Mouse (Mus musculus) CH12.LX (cell line): Measurements from ENCODE around the gene Pex5.

Experiments used
- E2F4 ChIP-seq: IDR thresholded peaks from 2 replicates; pipeline ENCODE4 v1.6.1; 2011; ENCODE audit warnings: low read depth, low read length, improper control_type of control experiment; ENCODE audit not compliant: insufficient replicate concordance
- ETS1 ChIP-seq: conservative IDR thresholded peaks from 2 replicates; pipeline ENCODE4 v1.6.1; 2012; ENCODE audit warnings: low read depth, mild to moderate bottlenecking, inconsistent platforms, low read length, improper control_type of control experiment, moderate library complexity
- HCFC1 ChIP-seq: IDR thresholded peaks from 2 replicates; pipeline ENCODE4 v1.6.1; 2012; ENCODE audit warnings: low read depth, mild to moderate bottlenecking, inconsistent platforms, low read length, improper control_type of control experiment
- POLR2A ChIP-seq: IDR thresholded peaks from 2 replicates; pipeline ENCODE4 v1.6.1; 2011; ENCODE audit warnings: low read depth, mild to moderate bottlenecking, improper control_type of control experiment, low read length
- POLR2AphosphoS2 ChIP-seq: IDR thresholded peaks from 2 replicates; pipeline ENCODE4 v1.6.1; 2011; ENCODE audit warnings: low read depth, low read length, improper control_type of control experiment

GRCm38 (mm10) chr6:124463881-124464291, 49.0 kb upstream of the Pex5 start:
- no peak for TF ChIP-seq POLR2A
- no peak for TF ChIP-seq E2F4
- no peak for TF ChIP-seq POLR2AphosphoS2
- no peak for TF ChIP-seq ETS1
- TF ChIP-seq HCFC1: no peak
